Mouse (Mus musculus): ENCODE measurements at regions not wholly inside any gene's neighbourhood (a gene's known extent, or its start where the extent isn't known, plus 50 kb on each side); places are given as distances from the start of the nearest gene placed in this dataset.

DNA sequence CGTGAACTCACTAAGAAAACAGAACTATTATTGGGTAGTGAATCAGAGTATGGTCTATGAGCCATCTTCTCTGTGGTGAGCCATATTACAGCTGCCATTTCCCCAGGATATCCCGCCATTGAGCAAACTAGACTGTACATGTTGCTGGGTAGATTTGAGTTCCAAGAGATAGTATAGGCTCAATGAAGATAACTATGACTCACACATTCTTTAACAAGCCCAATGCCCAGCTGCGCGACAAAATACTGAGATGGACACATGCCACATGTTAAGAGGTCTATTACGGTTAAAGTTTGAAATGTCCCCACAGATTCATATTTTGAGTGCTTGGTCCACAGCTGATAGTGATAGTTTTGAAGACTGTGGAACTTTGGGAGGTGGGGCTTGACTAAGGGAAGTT is 107.5 kb upstream of the Thbs1 start:
- H3K9me3 ChIP-seq (replicated peaks; ENCODE audit: control insufficient read depth, low read length) = no peaks in the 10 kb centered on the region
- WGBS = 92% methylated on average over 5 of the region's 5 CpGs
- H3K4me2 ChIP-seq (ENCODE audit: low read length) = no peak overlapping the region
- no peak for DNase-seq (ENCODE audit: low spot score)
- no peaks in the 10 kb centered on the region for H3K27me3 ChIP-seq (replicated peaks; ENCODE audit: control insufficient read depth, insufficient read depth, low read length)
- no peaks in the 10 kb centered on the region for H3K36me3 ChIP-seq (ENCODE audit: control insufficient read depth, insufficient read depth, low read length)
- H3K9ac ChIP-seq (ENCODE audit: low read length) = no peak overlapping the region
- ATAC-seq = no peak
- H3K4me1 ChIP-seq (ENCODE audit: control insufficient read depth, insufficient read depth, low read length) = no peaks in the 10 kb centered on the region
- no peak overlapping the region for H3K27ac ChIP-seq (ENCODE audit: low read depth, low read length)
- H3K4me3 ChIP-seq (ENCODE audit: low read depth, low read length) = no peak overlapping the region

DNA sequence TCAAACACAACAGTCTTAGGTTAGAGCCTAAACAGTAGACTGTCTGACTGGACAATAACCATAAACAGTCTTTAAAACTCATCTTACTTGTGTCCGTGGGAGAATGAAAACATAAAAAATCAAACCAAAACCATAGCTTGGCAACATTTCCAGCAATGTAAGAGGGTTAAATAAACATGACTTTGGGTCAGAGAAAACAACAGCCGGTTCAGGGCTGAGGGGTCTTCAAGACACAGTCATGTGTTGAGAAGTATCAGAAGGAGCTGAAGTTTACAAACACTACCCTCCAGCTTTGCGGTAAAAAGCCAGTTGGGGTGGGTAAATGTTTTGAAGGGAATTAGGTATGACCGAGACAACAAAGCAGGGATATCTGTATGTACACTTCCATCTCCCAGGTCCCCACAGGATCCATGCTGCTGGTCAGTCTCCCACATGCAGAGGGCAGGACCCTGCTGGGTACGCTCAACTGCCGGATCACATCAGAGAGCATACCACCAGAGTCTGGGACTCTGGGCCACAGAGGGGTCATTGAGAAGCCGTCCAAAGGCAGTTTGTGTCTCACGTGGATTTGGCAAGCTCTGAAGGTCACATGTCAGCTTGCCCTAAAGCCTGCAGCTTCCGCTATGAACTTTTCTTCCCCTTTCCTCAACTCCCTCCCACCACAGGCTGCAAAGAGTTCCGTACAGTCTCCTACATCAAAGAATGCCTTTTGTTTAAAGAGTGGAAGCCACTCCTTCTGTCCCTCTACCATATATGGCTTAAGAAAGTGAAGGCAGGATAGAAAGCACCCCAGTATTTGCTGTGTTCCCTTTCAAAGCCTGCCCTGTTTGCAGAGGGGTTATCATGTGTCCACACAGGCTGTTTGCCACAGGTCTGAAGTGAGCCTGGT is 103.9 kb upstream of the Thbs1 start:
- ATAC-seq = no peak
- H3K27me3 ChIP-seq (replicated peaks; ENCODE audit: control insufficient read depth, insufficient read depth, low read length) = no peaks in the 10 kb centered on the region
- peak; percentile 1 for DNase-seq (ENCODE audit: low spot score)
- H3K9ac ChIP-seq (ENCODE audit: low read length) = no peak overlapping the region
- H3K36me3 ChIP-seq (ENCODE audit: control insufficient read depth, insufficient read depth, low read length) = no peaks in the 10 kb centered on the region
- no peaks in the 10 kb centered on the region for H3K9me3 ChIP-seq (replicated peaks; ENCODE audit: control insufficient read depth, low read length)
- no peak overlapping the region for H3K27ac ChIP-seq (ENCODE audit: low read depth, low read length)
- 74% methylated on average over 10 of the region's 10 CpGs for WGBS
- no peak overlapping the region for H3K4me3 ChIP-seq (ENCODE audit: low read depth, low read length)
- no peak overlapping the region for H3K4me2 ChIP-seq (ENCODE audit: low read length)
- H3K4me1 ChIP-seq (ENCODE audit: control insufficient read depth, insufficient read depth, low read length) = no peaks in the 10 kb centered on the region

DNA sequence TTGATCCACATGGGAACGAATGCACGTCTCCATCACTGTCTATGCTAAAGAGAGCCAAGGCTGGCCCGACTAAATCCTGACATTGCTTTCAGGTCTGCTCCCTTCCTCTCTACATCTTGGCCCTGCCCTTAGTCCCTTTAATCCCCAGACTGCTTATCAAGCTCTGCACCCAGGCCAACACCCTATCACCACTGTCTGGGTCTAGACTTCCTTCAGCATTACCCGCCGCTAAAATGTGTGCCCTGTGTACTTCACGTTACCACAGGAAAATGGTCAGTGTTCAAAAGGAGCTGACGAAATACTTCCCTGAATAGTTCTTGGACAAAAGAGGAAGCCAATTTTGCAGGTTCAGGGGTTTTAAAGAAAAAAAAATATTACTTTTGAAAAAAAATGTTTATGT is 100.0 kb upstream of the Thbs1 start:
- H3K27me3 ChIP-seq (replicated peaks; ENCODE audit: control insufficient read depth, insufficient read depth, low read length) = no peaks in the 10 kb centered on the region
- no peaks in the 10 kb centered on the region for H3K9me3 ChIP-seq (replicated peaks; ENCODE audit: control insufficient read depth, low read length)
- no peaks in the 10 kb centered on the region for H3K4me1 ChIP-seq (ENCODE audit: control insufficient read depth, insufficient read depth, low read length)
- no peak overlapping the region for H3K4me3 ChIP-seq (ENCODE audit: low read depth, low read length)
- no peak overlapping the region for H3K27ac ChIP-seq (ENCODE audit: low read depth, low read length)
- H3K36me3 ChIP-seq (ENCODE audit: control insufficient read depth, insufficient read depth, low read length) = no peaks in the 10 kb centered on the region
- 94% methylated on average over 7 of the region's 7 CpGs for WGBS
- ATAC-seq = no peak
- no peak overlapping the region for H3K4me2 ChIP-seq (ENCODE audit: low read length)
- DNase-seq (ENCODE audit: low spot score) = no peak
- no peak overlapping the region for H3K9ac ChIP-seq (ENCODE audit: low read length)

DNA sequence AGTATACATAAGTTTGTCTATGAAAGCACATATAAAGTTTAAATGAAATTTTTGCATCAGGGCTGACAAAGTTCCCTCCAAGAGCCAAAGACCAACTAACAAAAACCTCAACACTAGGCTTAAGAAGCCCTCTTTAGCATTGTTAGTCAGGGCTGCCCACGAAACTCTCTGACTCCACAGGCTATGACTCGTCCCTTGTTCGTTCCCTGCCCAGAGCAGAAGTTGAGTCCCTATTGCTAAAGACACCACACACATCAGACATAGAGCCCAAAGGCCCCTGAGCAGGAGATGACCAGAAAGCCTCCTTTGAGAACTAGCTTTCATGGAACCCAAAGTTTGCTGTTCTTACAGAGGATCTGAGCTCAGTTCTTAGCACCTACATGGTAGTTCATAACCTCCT is 99.5 kb upstream of the Thbs1 start:
- ATAC-seq = no peak
- no peaks in the 10 kb centered on the region for H3K9me3 ChIP-seq (replicated peaks; ENCODE audit: control insufficient read depth, low read length)
- no peak for DNase-seq (ENCODE audit: low spot score)
- H3K36me3 ChIP-seq (ENCODE audit: control insufficient read depth, insufficient read depth, low read length) = no peaks in the 10 kb centered on the region
- no peak overlapping the region for H3K9ac ChIP-seq (ENCODE audit: low read length)
- H3K27ac ChIP-seq (ENCODE audit: low read depth, low read length) = no peak overlapping the region
- 82% methylated on average over 3 of the region's 3 CpGs for whole genome bisulfite sequencing
- no peaks in the 10 kb centered on the region for H3K4me1 ChIP-seq (ENCODE audit: control insufficient read depth, insufficient read depth, low read length)
- no peak overlapping the region for H3K4me2 ChIP-seq (ENCODE audit: low read length)
- H3K27me3 ChIP-seq (replicated peaks; ENCODE audit: control insufficient read depth, insufficient read depth, low read length) = no peaks in the 10 kb centered on the region
- H3K4me3 ChIP-seq (ENCODE audit: low read depth, low read length) = no peak overlapping the region

DNA sequence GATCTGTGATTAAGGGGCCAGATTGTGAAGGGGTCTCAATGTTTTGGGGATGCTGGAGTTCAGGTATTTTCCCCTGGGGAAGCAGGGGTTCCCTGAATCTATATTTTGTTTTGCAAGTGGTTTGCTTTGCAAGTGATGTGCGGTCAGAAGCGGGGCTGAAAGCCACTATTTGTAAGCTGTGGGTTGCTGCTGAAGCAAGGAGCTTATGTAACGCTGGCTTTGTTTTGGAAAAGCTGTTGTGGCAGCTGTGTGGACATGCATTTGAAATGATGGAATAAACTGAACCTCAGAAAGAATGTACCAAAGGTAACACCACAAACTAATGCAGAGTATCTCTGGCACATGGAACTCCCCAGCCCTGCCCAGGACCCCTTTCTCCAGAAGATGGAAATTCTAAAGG is 98.5 kb upstream of the Thbs1 start:
- Histone ChIP-seq H3K4me2 (ENCODE audit: low read length) (no peak overlapping the region), H3K27ac (ENCODE audit: low read depth, low read length) (no peak overlapping the region), H3K27me3 (replicated peaks; ENCODE audit: control insufficient read depth, insufficient read depth, low read length) (no peaks in the 10 kb centered on the region), H3K4me3 (ENCODE audit: low read depth, low read length) (no peak overlapping the region), H3K4me1 (ENCODE audit: control insufficient read depth, insufficient read depth, low read length) (no peaks in the 10 kb centered on the region), H3K9ac (ENCODE audit: low read length) (no peak overlapping the region), H3K9me3 (replicated peaks; ENCODE audit: control insufficient read depth, low read length) (no peaks in the 10 kb centered on the region), H3K36me3 (ENCODE audit: control insufficient read depth, insufficient read depth, low read length) (no peaks in the 10 kb centered on the region)
- ATAC-seq = no peak
- 79% methylated on average over 3 of the region's 3 CpGs for WGBS
- no peak for DNase-seq (ENCODE audit: low spot score)

DNA sequence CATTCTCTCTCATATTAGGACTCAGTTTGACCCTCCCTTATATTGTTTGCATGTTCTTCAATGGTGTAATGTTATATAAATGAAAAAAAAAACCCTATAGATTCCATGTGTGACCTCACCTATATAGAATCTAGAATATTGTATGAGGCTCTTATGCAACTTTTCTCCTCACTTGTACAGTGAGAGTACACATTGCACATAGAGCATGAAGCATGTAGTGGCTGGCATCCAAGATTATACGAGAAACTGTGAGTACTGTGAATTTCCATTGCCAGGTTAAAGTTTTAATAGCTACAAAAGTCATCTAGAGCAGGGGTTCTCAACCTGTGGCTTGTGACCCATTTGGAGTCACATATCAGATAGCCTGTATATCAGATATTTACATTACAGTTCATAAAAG is 96.5 kb upstream of the Thbs1 start:
- 81% methylated on average over 1 of the region's 1 CpGs for WGBS
- H3K4me3 ChIP-seq (ENCODE audit: low read depth, low read length) = no peak overlapping the region
- no peaks in the 10 kb centered on the region for H3K4me1 ChIP-seq (ENCODE audit: control insufficient read depth, insufficient read depth, low read length)
- DNase-seq (ENCODE audit: low spot score) (no peak), ATAC-seq (no peak)
- H3K9ac ChIP-seq (ENCODE audit: low read length) = no peak overlapping the region
- no peaks in the 10 kb centered on the region for H3K27me3 ChIP-seq (replicated peaks; ENCODE audit: control insufficient read depth, insufficient read depth, low read length)
- H3K27ac ChIP-seq (ENCODE audit: low read depth, low read length) = no peak overlapping the region
- no peaks in the 10 kb centered on the region for H3K36me3 ChIP-seq (ENCODE audit: control insufficient read depth, insufficient read depth, low read length)
- no peaks in the 10 kb centered on the region for H3K9me3 ChIP-seq (replicated peaks; ENCODE audit: control insufficient read depth, low read length)
- H3K4me2 ChIP-seq (ENCODE audit: low read length) = no peak overlapping the region

DNA sequence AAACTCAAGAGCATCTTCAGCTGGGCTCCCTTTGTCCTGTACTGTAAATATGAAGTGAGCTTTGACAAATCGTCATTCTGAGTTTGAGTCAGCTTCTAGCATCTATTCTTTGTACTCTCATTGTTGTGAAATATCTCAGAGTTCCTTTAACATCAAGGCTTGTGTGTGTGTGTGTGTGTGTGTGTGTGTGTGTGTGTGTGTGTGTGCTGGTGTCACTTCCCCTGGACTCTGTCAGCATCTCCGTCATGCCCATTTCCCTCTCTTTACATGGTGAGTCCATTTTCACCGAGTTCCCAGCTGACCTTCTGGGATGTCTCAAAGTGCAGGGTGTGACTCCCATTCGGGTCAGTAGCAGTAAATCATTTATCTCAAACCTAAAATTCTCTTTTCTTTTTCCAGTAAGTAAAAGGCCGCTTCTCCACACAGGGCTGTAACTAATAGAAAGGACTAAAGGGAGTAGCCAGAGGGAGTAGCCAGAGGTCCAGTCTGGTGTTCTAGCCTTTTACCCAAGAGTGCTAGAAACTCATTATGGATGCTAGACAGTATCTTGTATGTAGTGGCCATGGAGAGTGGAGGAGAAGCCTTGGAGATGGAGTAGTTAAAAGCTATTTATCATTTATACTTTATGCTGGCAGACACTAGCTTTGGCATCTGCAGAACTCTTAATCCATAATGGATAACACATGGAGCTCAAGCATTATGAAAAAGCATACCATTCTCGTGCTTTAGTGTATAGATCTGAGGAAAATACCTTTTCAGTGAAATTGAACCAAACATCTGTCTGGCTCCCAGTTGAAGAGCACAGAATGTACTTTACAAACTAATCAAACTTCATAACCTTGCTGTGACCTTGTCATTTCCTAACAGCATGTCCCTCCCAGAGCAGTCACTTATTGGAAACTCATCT is 85.6 kb upstream of the Thbs1 start:
- WGBS = 90% methylated on average over 6 of the region's 6 CpGs
- H3K36me3 ChIP-seq (ENCODE audit: control insufficient read depth, insufficient read depth, low read length) = no peaks in the 10 kb centered on the region

DNA sequence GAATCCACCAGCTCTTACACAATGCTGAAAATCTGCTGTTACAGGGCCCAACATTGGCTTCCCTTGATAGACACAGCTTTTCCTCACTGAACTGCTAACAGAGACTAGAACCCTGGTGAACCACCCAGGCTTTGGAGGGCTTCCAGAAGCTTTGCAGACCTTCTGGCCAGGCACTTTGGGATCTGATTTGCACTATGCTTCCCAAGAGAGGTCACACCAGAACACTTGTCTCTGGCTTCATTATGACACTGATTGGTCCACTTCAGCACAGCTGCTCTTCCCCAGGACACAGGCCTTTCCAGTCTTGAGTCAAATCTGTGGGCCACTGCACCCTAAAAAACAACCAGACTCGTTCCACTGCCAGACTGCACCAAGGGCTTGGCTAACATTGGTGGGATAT is 82.8 kb upstream of the Thbs1 start:
- H3K4me1 ChIP-seq (ENCODE audit: control insufficient read depth, insufficient read depth, low read length) = no peaks in the 10 kb centered on the region
- H3K9me3 ChIP-seq (replicated peaks; ENCODE audit: control insufficient read depth, low read length) = no peaks in the 10 kb centered on the region
- H3K9ac ChIP-seq (ENCODE audit: low read length) = no peak overlapping the region
- no peak overlapping the region for H3K4me3 ChIP-seq (ENCODE audit: low read depth, low read length)
- H3K36me3 ChIP-seq (ENCODE audit: control insufficient read depth, insufficient read depth, low read length) = no peaks in the 10 kb centered on the region
- no peaks in the 10 kb centered on the region for H3K27me3 ChIP-seq (replicated peaks; ENCODE audit: control insufficient read depth, insufficient read depth, low read length)
- ATAC-seq = no peak
- WGBS = 71% methylated on average over 1 of the region's 1 CpGs
- H3K27ac ChIP-seq (ENCODE audit: low read depth, low read length) = no peak overlapping the region
- no peak for DNase-seq (ENCODE audit: low spot score)
- no peak overlapping the region for H3K4me2 ChIP-seq (ENCODE audit: low read length)

More for the DNA sequence above, 85.6 kb upstream of the Thbs1 start:
- Histone ChIP-seq H3K27me3 (replicated peaks; ENCODE audit: control insufficient read depth, insufficient read depth, low read length) (no peaks in the 10 kb centered on the region), H3K4me1 (ENCODE audit: control insufficient read depth, insufficient read depth, low read length) (no peaks in the 10 kb centered on the region), H3K9ac (ENCODE audit: low read length) (no peak overlapping the region), H3K27ac (ENCODE audit: low read depth, low read length) (no peak overlapping the region), H3K9me3 (replicated peaks; ENCODE audit: control insufficient read depth, low read length) (no peaks in the 10 kb centered on the region), H3K4me3 (ENCODE audit: low read depth, low read length) (no peak overlapping the region), H3K4me2 (ENCODE audit: low read length) (no peak overlapping the region)
- ATAC-seq (no peak), DNase-seq (ENCODE audit: low spot score) (no peak)
